Mouse (Mus musculus) stomach, embryonic 16.5 days (tissue): ENCODE results near the gene Kpnb1. TPM values are rescaled to one million over a fixed set of nuclear protein-coding genes. Genes with fewer than 3 reads are reported as not detected.

Experiments
- ATAC-seq: fragments of 200-750 bp; cut with Nextera tagmentation; 2 replicates; pipeline ENCODE4 v1.8.0; 2017; ENCODE audit warnings: moderate number of reproducible peaks, moderate TSS enrichment; ENCODE audit not compliant: insufficient read depth, low FRiP score
- H3K27ac ChIP-seq: fragments of 300-500 bp; sonication (generic); 2 replicates; pipeline ENCODE4 v1.5.1; 2014; ENCODE audit warnings: low read length
- H3K27me3 ChIP-seq: fragments of 300-500 bp; sonication (generic); 2 replicates; pipeline ENCODE4 v1.6.1; 2014; ENCODE audit warnings: low read length, control low read depth, mixed read lengths; ENCODE audit not compliant: control insufficient read depth, insufficient read depth
- H3K36me3 ChIP-seq: fragments of 300-500 bp; sonication (generic); 2 replicates; pipeline ENCODE4 v1.6.1; 2014; ENCODE audit warnings: low read length; ENCODE audit not compliant: control insufficient read depth, insufficient read depth
- H3K4me1 ChIP-seq: fragments of 300-500 bp; sonication (generic); 2 replicates; pipeline ENCODE4 v1.6.1; 2014; ENCODE audit warnings: low read length, control low read depth, mixed read lengths; ENCODE audit not compliant: control insufficient read depth, insufficient read depth
- H3K4me2 ChIP-seq: fragments of 300-500 bp; sonication (generic); 2 replicates; pipeline ENCODE4 v1.6.1; 2014; ENCODE audit warnings: low read depth, low read length, mixed read lengths
- H3K4me3 ChIP-seq: fragments of 300-500 bp; sonication (generic); replicated peaks from 2 replicates; pipeline ENCODE4 v1.5.1; 2014; ENCODE audit warnings: mild to moderate bottlenecking, low read length
- H3K9ac ChIP-seq: fragments of 300-500 bp; sonication (generic); 2 replicates; pipeline ENCODE4 v1.6.1; 2014; ENCODE audit warnings: low read length
- H3K9me3 ChIP-seq: fragments of 300-500 bp; sonication (generic); replicated peaks from 2 replicates; pipeline ENCODE4 v1.6.1; 2016; ENCODE audit warnings: low read length, control low read depth; ENCODE audit not compliant: control insufficient read depth
- WGBS: fragments of 180-500 bp; shearing (Covaris S2); extraction: QIAGEN DNeasy Blood & Tissue Kit; methylation state at CpG from one replicate; pipeline ENCODE4 v1.1.7; 2014; 5-methylcytosine and 5-hydroxymethylcytosine counted together
- polyA plus RNA-seq: library from polyadenylated mRNA; unstranded; fragments of >200 nt; fragmentation: Nextera tagmentation; extraction: Ambion mirVana; gene quantifications from 2 replicates; pipeline ENCODE4 v1.2.1, GENCODE M21; 2015

Gene Kpnb1
- polyA plus RNA-seq, 1 experiment from 2014 or later, result 36.4 TPM

DNA sequence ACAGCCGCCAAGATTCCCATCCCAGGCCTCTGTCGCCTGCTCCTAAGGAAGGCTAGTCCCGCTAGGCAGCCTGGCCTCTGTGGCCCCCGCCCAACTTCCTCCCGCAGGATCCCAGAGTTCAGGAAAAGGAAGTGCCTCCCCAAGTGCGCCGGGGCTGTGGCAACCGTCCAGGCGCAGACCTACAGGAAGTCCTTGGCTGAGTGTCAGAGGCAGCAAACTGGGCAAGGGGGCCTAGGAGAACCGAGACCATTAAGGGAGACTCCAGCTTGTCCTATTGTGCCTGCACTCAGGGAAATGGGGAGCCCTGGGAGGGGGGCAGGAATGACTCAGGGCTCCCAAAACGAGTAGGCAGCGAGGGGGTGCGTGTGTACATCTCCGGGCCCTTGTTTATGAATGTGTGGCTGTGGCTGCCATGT, 37.7 kb downstream of the Kpnb1 start:
- 1% methylated on average over 14 of the region's 14 CpGs for WGBS
- no peaks in the 10 kb centered on the region for H3K36me3 ChIP-seq
- no peaks in the 10 kb centered on the region for H3K9me3 ChIP-seq
- H3K9ac ChIP-seq, result peak overlapping the region; percentile 83
- H3K4me3 ChIP-seq, result peak overlapping the region; percentile 74
- no peaks in the 10 kb centered on the region for H3K27me3 ChIP-seq
- peak overlapping the region; percentile 81 for H3K27ac ChIP-seq
- H3K4me1 ChIP-seq, result peaks cover 29% of the 10 kb centered on the region
- peak; percentile 14 for ATAC-seq
- peak overlapping the region; percentile 90 for H3K4me2 ChIP-seq

DNA sequence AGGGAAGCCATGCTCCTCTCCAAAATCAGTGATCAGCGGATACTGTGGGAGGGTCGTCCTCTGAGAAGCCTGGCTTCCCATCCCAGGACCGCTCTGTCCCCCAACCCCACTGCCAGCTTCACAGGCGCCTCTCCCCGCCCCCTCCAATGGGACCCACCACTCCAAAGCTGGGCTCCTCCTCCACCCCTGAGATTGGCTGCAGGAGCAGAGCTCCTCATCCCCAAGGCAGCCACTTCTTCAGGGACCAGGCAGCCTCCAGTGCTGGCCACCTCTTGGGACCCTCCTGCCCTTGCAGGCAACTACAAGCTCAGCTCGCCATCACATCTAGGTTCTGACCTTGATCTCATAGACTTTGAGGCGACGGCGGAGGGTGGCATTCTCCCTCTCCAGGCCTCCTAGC, 38.7 kb downstream of the Kpnb1 start:
- no peaks in the 10 kb centered on the region for H3K36me3 ChIP-seq
- peak overlapping the region; percentile 81; the same call in 1 of the 2 replicates for H3K27ac ChIP-seq
- 37% methylated on average over 9 of the region's 9 CpGs for WGBS
- H3K9ac ChIP-seq, result peak overlapping the region; percentile 83; the same call in 1 of the 2 replicates
- H3K4me2 ChIP-seq, result peak overlapping the region; percentile 90
- ATAC-seq, result no peak
- H3K4me1 ChIP-seq, result peaks cover 29% of the 10 kb centered on the region
- H3K4me3 ChIP-seq, result peak overlapping the region; percentile 74
- H3K27me3 ChIP-seq, result no peaks in the 10 kb centered on the region; the same call in 1 of the 2 replicates
- no peaks in the 10 kb centered on the region for H3K9me3 ChIP-seq

DNA sequence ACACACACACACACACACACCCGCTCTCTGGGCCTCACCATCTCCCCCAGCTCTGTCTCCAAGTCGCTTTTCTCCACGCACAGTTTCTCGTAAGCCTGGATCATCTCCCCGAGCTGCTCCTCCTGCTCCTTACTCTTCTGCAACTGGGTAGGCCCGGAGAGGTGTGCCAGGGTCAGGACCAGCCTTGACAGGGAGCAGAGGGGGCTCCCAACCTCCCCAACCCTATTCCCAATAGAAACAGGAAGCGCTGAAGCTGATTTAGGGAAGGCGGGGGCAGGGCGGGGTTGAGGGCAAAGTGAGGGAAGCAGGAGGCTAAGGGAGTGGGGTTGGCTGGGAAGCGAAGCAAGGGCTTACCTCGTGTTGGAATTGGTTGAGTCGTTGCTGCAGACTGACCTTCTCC, 39.1 kb downstream of the Kpnb1 start:
- Histone ChIP-seq H3K27ac (no peak overlapping the region), H3K4me2 (peak overlapping the region; percentile 90), H3K4me3 (peak overlapping the region; percentile 74), H3K9me3 (no peaks in the 10 kb centered on the region), H3K27me3 (no peaks in the 10 kb centered on the region; the same call in 1 of the 2 replicates), H3K4me1 (peaks cover 29% of the 10 kb centered on the region), H3K9ac (peak overlapping the region; percentile 83; the same call in 1 of the 2 replicates), H3K36me3 (no peaks in the 10 kb centered on the region)
- no peak for ATAC-seq
- WGBS, result 36% methylated on average over 12 of the region's 12 CpGs

DNA sequence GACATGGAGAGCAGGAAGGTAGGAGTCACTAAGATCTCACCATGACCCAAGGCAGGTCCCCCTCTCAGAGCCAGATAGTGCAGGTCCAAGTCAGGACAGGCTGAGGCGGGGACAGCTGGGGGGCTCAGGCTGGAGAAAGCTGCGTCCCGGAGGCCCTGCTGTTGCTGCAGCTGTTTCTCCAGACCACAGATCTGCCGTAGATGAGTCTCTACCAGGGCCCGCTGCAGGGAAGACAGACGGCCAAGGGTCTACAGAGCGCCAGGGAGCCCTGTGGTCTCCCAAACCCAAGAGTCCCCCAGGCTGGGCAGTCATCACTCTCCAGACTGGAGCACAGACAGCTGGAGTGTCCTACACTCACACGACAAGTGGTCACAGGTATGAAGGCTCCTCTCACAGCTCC, 40.3 kb downstream of the Kpnb1 start:
- H3K27ac ChIP-seq, result no peak overlapping the region
- 85% methylated on average over 8 of the region's 8 CpGs for WGBS

DNA sequence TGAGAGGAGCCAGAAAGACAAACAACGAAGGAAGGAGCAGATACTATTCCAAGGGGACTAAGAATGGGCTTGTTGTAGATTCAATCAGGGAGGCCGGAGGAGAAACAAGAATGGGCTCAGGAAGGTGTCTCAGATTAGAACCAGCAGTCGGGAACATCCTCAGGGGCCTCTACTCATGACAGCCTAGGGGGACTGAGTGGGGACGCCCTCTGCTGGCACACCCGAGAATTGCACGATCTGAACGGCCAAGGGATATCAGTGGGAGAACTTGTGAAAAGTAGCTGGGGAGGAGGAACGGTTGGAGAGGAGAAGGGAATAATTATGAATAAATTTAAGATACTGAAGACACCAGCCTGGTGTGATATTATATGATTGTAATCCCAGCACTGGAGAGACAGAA, 41.0 kb downstream of the Kpnb1 start:
- Histone ChIP-seq H3K4me3 (no peak overlapping the region; the same call in 1 of the 2 replicates), H3K4me2 (no peak overlapping the region), H3K27ac (no peak overlapping the region), H3K4me1 (peaks cover 19% of the 10 kb centered on the region), H3K9ac (peak overlapping the region; percentile 51; the same call in 1 of the 2 replicates), H3K36me3 (no peaks in the 10 kb centered on the region), H3K27me3 (no peaks in the 10 kb centered on the region; the same call in 1 of the 2 replicates), H3K9me3 (no peaks in the 10 kb centered on the region)
- 13% methylated on average over 8 of the region's 8 CpGs for WGBS
- ATAC-seq, result no peak

More for the DNA sequence above, 40.3 kb downstream of the Kpnb1 start:
- H3K27me3 ChIP-seq, result no peaks in the 10 kb centered on the region; the same call in 1 of the 2 replicates
- no peaks in the 10 kb centered on the region for H3K9me3 ChIP-seq
- no peaks in the 10 kb centered on the region for H3K36me3 ChIP-seq
- H3K4me2 ChIP-seq, result no peak overlapping the region
- ATAC-seq, result no peak
- H3K9ac ChIP-seq, result no peak overlapping the region
- peaks cover 25% of the 10 kb centered on the region for H3K4me1 ChIP-seq
- no peak overlapping the region for H3K4me3 ChIP-seq

DNA sequence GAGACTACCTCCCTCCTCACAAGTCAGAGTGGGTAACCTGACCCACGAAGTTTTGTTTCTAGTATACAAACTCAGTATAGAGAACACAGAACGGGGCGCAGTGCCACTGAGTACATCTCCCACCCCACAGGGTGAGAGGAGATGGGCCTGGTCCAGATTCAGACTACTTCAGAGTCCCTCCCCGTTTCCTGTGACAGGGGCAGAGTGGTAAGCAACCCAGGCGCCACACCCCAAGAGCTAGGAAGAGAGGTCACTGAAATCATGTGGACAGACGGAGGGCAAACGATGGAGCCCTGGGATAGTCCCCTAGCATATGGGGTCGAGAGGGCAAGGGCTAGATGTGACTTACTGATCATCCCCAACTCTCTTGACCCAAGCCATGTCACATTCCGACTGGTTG, 41.7 kb downstream of the Kpnb1 start:
- Histone ChIP-seq H3K27ac (no peak overlapping the region), H3K9me3 (no peaks in the 10 kb centered on the region), H3K27me3 (no peaks in the 10 kb centered on the region; the same call in 1 of the 2 replicates), H3K4me3 (no peak overlapping the region), H3K4me2 (no peak overlapping the region), H3K4me1 (peaks cover 18% of the 10 kb centered on the region), H3K36me3 (no peaks in the 10 kb centered on the region), H3K9ac (peak overlapping the region; percentile 51; the same call in 1 of the 2 replicates)
- ATAC-seq, result no peak
- WGBS, result 51% methylated on average over 9 of the region's 9 CpGs

DNA sequence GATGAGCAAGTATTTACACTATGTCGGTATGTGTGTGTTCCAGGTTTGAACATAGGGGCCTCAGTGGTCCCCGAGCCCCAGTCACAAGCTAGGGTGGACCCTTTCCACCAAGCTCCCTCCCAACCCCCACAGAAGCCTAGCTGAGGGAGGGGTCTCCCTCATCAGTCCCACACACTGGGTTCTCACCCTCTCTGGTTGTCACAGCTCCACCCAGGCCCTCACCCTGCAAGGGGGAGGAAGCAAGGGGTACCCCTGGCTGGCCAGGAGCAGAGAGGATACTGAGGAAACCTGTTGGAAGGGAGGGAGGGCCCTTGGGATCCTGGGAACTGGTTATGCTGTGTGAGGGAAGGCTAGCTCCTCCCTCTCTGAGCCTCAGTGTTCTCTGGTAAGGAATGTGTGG, 42.4 kb downstream of the Kpnb1 start:
- Histone ChIP-seq H3K27me3 (peaks cover 1% of the 10 kb centered on the region; the same call in 1 of the 2 replicates), H3K4me3 (no peak overlapping the region), H3K27ac (no peak overlapping the region), H3K36me3 (no peaks in the 10 kb centered on the region), H3K9ac (no peak overlapping the region), H3K4me1 (peaks cover 18% of the 10 kb centered on the region), H3K4me2 (no peak overlapping the region), H3K9me3 (no peaks in the 10 kb centered on the region)
- ATAC-seq, result no peak
- WGBS, result 54% methylated on average over 2 of the region's 2 CpGs

DNA sequence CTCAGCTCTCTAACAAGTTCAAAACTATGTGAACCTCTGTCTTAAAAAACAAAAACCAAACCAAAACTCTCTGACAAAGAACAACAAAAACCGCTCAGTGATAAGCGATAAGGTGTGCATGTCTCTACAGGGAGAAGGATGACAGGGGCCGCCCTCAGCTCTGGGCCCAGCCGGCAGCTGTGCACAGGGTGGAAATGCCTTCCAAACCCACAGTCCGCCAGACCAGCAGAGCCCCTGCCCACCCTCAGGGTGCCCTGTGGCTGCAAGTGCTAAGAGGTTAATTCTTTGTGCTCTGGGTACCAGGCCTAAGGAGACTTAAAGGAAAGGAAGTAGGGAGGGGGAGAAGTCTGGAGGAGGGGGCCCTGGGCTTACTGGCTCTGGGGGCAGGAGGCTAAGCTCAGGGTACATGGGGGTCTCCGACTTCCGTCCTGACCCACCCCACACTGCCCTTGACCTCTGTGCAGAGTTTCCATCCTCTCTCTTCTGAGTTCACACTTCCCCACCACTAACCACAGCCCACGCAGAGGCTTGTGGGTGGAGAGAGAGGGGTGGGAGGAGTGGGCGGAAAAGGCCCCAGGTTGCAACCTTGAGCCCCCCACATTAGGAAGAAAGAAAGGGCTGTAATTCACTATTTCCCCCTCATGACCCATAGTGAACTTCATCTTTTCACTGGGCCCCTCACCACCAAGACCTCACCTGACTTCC, 44.3 kb downstream of the Kpnb1 start:
- peaks cover 8% of the 10 kb centered on the region; the same call in 1 of the 2 replicates for H3K4me1 ChIP-seq
- WGBS, result 69% methylated on average over 9 of the region's 9 CpGs
- H3K27ac ChIP-seq, result no peak overlapping the region
- H3K9me3 ChIP-seq, result no peaks in the 10 kb centered on the region
- no peak overlapping the region for H3K9ac ChIP-seq
- no peak for ATAC-seq
- H3K4me3 ChIP-seq, result no peak overlapping the region
- H3K27me3 ChIP-seq, result peaks cover 12% of the 10 kb centered on the region
- no peaks in the 10 kb centered on the region for H3K36me3 ChIP-seq
- H3K4me2 ChIP-seq, result no peak overlapping the region

DNA sequence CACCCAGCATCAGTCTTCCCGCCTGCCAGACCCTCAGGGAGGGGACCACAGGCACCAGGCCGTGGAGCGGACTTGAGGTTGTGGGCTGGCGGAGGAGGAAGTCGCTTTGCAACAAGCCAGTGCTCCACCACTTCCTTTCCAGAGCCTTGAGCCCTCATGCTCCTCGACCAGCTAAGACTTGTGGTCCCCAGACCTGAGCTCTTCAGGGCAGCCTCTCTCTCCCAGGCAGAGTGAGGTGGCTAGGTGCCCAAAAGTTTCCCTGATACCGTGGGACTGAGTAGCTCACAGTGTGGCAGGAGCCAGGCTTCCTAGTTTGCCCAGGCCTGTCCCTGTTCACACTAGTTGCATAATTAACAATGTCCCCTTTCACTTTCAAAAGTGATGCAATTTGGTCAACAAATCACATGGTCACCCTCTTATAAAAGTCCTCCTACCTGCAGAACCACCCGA, 45.5 kb downstream of the Kpnb1 start:
- WGBS, result 63% methylated on average over 8 of the region's 8 CpGs
- Histone ChIP-seq H3K9ac (no peak overlapping the region), H3K36me3 (no peaks in the 10 kb centered on the region), H3K4me3 (no peak overlapping the region), H3K4me1 (peaks cover 8% of the 10 kb centered on the region; the same call in 1 of the 2 replicates), H3K27me3 (peaks cover 12% of the 10 kb centered on the region), H3K9me3 (no peaks in the 10 kb centered on the region), H3K27ac (no peak overlapping the region), H3K4me2 (no peak overlapping the region)
- ATAC-seq, result no peak
